Comparison of ENCODE assay signal across 8 mouse cellular contexts in the genomic region with DNA sequence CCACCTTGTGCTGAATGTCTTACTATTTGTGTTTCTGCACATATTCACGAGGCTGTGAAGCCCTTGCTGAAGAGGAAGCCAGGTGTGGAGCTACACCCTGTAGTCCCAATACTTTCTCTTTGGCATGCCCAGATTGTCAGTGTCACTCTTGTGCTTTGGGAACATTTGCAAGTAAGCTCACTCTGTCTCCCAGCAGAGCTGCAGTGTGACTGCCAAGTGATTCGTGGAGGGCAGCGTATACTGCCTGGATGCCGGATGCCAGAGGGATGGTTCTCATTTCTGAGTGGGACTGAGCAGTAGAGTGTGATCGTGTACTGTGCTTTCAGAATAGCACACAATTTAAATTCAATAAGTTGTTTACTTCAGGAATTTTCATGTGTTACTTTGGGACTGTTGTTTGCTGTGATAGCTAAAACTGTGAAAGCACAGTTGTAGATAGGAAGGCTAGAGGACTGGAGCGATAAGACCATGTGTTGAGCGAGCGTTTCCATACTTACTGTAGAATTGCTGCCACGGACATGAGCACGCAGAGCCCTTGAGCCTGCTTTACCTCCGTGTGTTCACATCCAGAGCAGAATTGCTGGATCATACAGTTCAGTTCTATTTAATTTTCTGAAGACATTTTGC.
DNase-seq lines count a peak whose midpoint lies in the region; ATAC-seq and TF ChIP-seq lines count a peak whose summit lies in the region.

No protein-coding gene starts in this region.

- no peaks in the 10 kb centered on the region for H3K9me3 ChIP-seq in intestine, embryonic 15.5 days
- H3K9me3 ChIP-seq in midbrain, embryonic 15.5 days: no peaks in the 10 kb centered on the region

- peaks cover 24% of the 10 kb centered on the region for H3K4me1 ChIP-seq in thymus, adult 2 months (replicated peaks; ENCODE audit: control insufficient read depth, insufficient read depth, low read length)
- peaks cover 14% of the 10 kb centered on the region; the same call in 1 of the 2 replicates for H3K4me1 ChIP-seq in intestine, embryonic 15.5 days (replicated peaks)
- peaks cover 41% of the 10 kb centered on the region for H3K4me1 ChIP-seq in midbrain, embryonic 15.5 days

- H3K9ac ChIP-seq in intestine, embryonic 15.5 days: no peak overlapping the region
- H3K9ac ChIP-seq in midbrain, embryonic 15.5 days: no peak overlapping the region

- no peak for ATAC-seq in intestine, embryonic 15.5 days
- no peak for ATAC-seq in midbrain, embryonic 15.5 days (replicated peaks)

- 78% methylated on average over 11 of the region's 11 CpGs for WGBS in thymus, adult 2 months
- WGBS in intestine, embryonic 15.5 days: 60% methylated on average over 11 of the region's 11 CpGs
- WGBS in midbrain, embryonic 15.5 days: 38% methylated on average over 11 of the region's 11 CpGs

- peak; percentile 39 to 57 for DNase-seq in cerebellum, postnatal 10 days
- DNase-seq in cerebellum, adult 9-10 months: no peak
- no peak for DNase-seq in thymus, adult 2 months
- DNase-seq in thymus, postnatal 10 days (ENCODE audit: low spot score in 2 of 2): no peak
- DNase-seq in adrenal gland, postnatal 25 days: no peak
- DNase-seq in urinary bladder, postnatal 36 days (ENCODE audit: low spot score in 2 of 2): no peak

- H3K27ac ChIP-seq in thymus, adult 2 months (ENCODE audit: control insufficient read depth, insufficient read depth, low read length): peak overlapping the region; percentile 89
- H3K27ac ChIP-seq in intestine, embryonic 15.5 days: no peak overlapping the region
- peak overlapping the region; percentile 5 for H3K27ac ChIP-seq in midbrain, embryonic 15.5 days

- 0 out of 2 replicates have a peak, but pooled peaks cover 5% of the 10 kb centered on the region for H3K36me3 ChIP-seq in thymus, adult 2 months (ENCODE audit: control insufficient read depth, insufficient read depth, low read length)
- 0 out of 2 replicates have a peak, but pooled peaks cover 8% of the 10 kb centered on the region for H3K36me3 ChIP-seq in intestine, embryonic 15.5 days
- H3K36me3 ChIP-seq in midbrain, embryonic 15.5 days (replicated peaks): no peaks in the 10 kb centered on the region

- no peak overlapping the region for H3K4me3 ChIP-seq in thymus, adult 2 months (ENCODE audit: control insufficient read depth, insufficient read depth, low read length)
- H3K4me3 ChIP-seq in intestine, embryonic 15.5 days (replicated peaks): no peak overlapping the region
- H3K4me3 ChIP-seq in midbrain, embryonic 15.5 days: no peak overlapping the region

- no peak for TF ChIP-seq POLR2A in thymus, adult 2 months (IDR thresholded peaks at IDR 0.05; ENCODE audit: control insufficient read depth, extremely low read depth, insufficient read depth, low read length, poor library complexity)

- TF ChIP-seq CTCF in thymus, adult 2 months (IDR thresholded peaks at IDR 0.05; ENCODE audit: borderline replicate concordance, control insufficient read depth, extremely low read depth, insufficient read depth, low read length, poor library complexity): no peak

- H3K27me3 ChIP-seq in thymus, adult 2 months (ENCODE audit: control insufficient read depth, insufficient read depth, low read length): no peaks in the 10 kb centered on the region
- no peaks in the 10 kb centered on the region for H3K27me3 ChIP-seq in intestine, embryonic 15.5 days (replicated peaks)
- no peaks in the 10 kb centered on the region for H3K27me3 ChIP-seq in midbrain, embryonic 15.5 days (replicated peaks)

- peak overlapping the region; percentile 68; the same call in 1 of the 2 replicates for H3K4me2 ChIP-seq in intestine, embryonic 15.5 days (replicated peaks)
- H3K4me2 ChIP-seq in midbrain, embryonic 15.5 days: peak overlapping the region; percentile 6; the same call in 1 of the 2 replicates

Comparison
In these comparisons a context has a peak if more than half of its experiments do, and no peak if none do; other contexts are left out.
1. DNase-seq: peak in cerebellum, postnatal 10 days (2 of 2); none in cerebellum, adult 9-10 months (single experiment), thymus, adult 2 months (single experiment), thymus, postnatal 10 days (0 of 2), adrenal gland, postnatal 25 days (single experiment) and urinary bladder, postnatal 36 days (0 of 2).